Mouse (Mus musculus): ENCODE measurements around the gene Klf17. TPM values are rescaled to one million over a fixed set of nuclear protein-coding genes. Genes with fewer than 3 reads are reported as not detected.

Klf17 gene
- polyA plus RNA-seq, 1 experiment, result not detected

DNA sequence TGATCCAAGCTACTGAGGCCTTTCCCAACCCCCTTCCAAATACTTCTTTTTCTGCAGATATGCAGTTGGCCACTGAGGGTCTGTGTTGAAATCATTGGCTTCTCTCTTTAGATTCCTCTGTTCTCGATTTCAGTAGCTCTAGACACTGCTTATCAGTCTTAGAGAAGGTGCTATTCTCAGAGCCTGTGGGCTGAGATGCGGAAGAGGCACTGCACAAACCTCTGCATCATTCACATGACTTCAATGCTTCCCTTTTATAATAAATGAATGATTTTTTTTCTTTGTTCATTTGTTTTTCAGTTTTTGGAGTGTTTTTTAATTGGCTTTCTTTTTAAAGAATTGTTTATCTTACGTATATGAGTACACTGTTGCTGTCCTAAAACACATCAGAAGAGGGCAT is 53.1 kb downstream of the Klf17 start:
- Histone ChIP-seq H3ac (ENCODE audit: control insufficient read depth, insufficient read length, low read depth) (no peak overlapping the region), H3K79me2 (ENCODE audit: control insufficient read depth, insufficient read depth) (no peaks in the 10 kb centered on the region), H3K4me3 (ENCODE audit: insufficient read depth, poor library complexity, severe bottlenecking) (no peak overlapping the region), H3K27me3 (ENCODE audit: control insufficient read depth, insufficient read depth, insufficient read length) (peaks cover 24% of the 10 kb centered on the region), H3K79me3 (ENCODE audit: low read depth) (no peaks in the 10 kb centered on the region), H3K36me3 (ENCODE audit: control insufficient read depth, insufficient read depth) (no peaks in the 10 kb centered on the region)
- TF ChIP-seq CTCF (IDR thresholded peaks at IDR 0.05; ENCODE audit: control insufficient read depth, insufficient read depth, insufficient read length), result no peak

DNA sequence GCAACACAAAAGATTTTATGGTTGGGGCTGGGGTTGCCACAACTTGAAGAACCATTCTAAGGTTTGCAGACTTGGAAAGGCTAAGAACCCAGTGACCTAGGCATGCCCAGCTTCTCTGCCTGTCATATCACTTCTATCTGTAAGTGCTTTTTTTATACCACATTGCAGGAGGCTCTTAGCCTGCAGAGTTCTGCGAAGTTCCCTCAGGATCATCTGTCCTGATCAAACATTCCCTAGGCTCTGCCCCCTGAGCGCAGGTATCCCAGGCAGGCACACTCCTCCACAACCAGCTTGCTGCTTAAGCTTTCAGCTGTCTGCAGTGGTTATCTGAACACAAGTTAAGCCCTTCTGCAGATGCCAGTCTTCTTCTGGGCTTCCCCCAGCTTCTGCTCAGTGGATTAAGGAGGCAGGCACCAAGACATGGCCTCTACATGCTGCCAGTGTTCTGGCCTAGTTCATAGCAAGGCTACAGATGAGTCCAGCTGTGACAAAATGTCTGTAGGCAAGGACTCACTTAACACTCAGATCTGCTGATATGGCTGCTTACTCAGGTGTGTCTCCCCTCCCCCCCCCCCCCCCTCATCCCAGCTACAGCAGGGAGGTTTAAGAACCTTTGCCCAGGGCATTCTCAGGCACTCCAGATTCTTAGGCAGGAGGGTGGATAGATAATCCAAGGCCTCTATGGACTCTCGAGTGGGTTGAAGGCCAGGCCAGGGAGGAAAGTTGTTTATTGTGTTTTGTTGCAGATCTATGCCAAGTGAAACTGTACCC is 56.5 kb downstream of the Klf17 start:
- Histone ChIP-seq H3K79me3 (ENCODE audit: low read depth) (no peaks in the 10 kb centered on the region), H3ac (ENCODE audit: control insufficient read depth, insufficient read length, low read depth) (no peak overlapping the region), H3K36me3 (ENCODE audit: control insufficient read depth, insufficient read depth) (no peaks in the 10 kb centered on the region), H3K79me2 (ENCODE audit: control insufficient read depth, insufficient read depth) (no peaks in the 10 kb centered on the region), H3K27me3 (ENCODE audit: control insufficient read depth, insufficient read depth, insufficient read length) (peaks cover 24% of the 10 kb centered on the region), H3K4me3 (ENCODE audit: insufficient read depth, poor library complexity, severe bottlenecking) (no peak overlapping the region)
- TF ChIP-seq MYOD1 (IDR thresholded peaks at IDR 0.05; ENCODE audit: control insufficient read depth, insufficient read length, low read depth), result no peak
- TF ChIP-seq CTCF (IDR thresholded peaks at IDR 0.05; ENCODE audit: control insufficient read depth, insufficient read depth, insufficient read length), result no peak
- TF ChIP-seq MAX (IDR thresholded peaks at IDR 0.05), result no peak
- TF ChIP-seq USF1 (IDR thresholded peaks at IDR 0.05; ENCODE audit: low read depth), result no peak
- TF ChIP-seq CEBPB (IDR thresholded peaks at IDR 0.05; ENCODE audit: low read depth), result no peak
- no peak for TF ChIP-seq FOSL1 (IDR thresholded peaks at IDR 0.05; ENCODE audit: insufficient read depth, low read length, poor library complexity, severe bottlenecking)
- TF ChIP-seq MYOG (IDR thresholded peaks at IDR 0.05; ENCODE audit: control insufficient read depth, extremely low read depth, insufficient read length), result no peak

Other genes starting within 250 kb of the Klf17 start
- 67.4 TPM for gene Eri3, start 215.3 kb downstream of the Klf17 start, polyA plus RNA-seq (2012; fragmentation: generic; extraction: Trizol)
- 31.0 TPM for gene Dmap1, start 83.4 kb downstream of the Klf17 start, polyA plus RNA-seq (2012; fragmentation: generic; extraction: Trizol)
- not detected for gene Gm12845, start 41.2 kb downstream of the Klf17 start, polyA plus RNA-seq (2012; fragmentation: generic; extraction: Trizol)
- 14.4 TPM for gene Slc6a9, start 68.9 kb upstream of the Klf17 start, polyA plus RNA-seq (2012; fragmentation: generic; extraction: Trizol)
- gene Ccdc24, start 106.9 kb upstream of the Klf17 start, polyA plus RNA-seq (2012; fragmentation: generic; extraction: Trizol), result 1.4 TPM
- 37.7 TPM for gene B4galt2, start 117.8 kb upstream of the Klf17 start, polyA plus RNA-seq (2012; fragmentation: generic; extraction: Trizol)
- 296 TPM for gene Atp6v0b, start 121.7 kb upstream of the Klf17 start, polyA plus RNA-seq (2012; fragmentation: generic; extraction: Trizol)
- 16.4 TPM for gene Dph2, start 126.4 kb upstream of the Klf17 start, polyA plus RNA-seq (2012; fragmentation: generic; extraction: Trizol)
- gene Ipo13, start 149.4 kb upstream of the Klf17 start, polyA plus RNA-seq (2012; fragmentation: generic; extraction: Trizol), result 43.6 TPM
- gene Artn, start 164.1 kb upstream of the Klf17 start, polyA plus RNA-seq (2012; fragmentation: generic; extraction: Trizol), result 2.6 TPM